Mouse (Mus musculus) CH12.LX (cell line): ENCODE measurements around the gene Vdr.

Experiments used
- CTCF ChIP-seq, 2 experiments: IDR thresholded peaks in 1 of 2; conservative IDR thresholded peaks in 1 of 2; 2 replicates each; pipeline ENCODE4 v1.5.1; 2011 to 2012; ENCODE audit warnings: low read depth in 2 of 2, low read length in 2 of 2, improper control_type of control experiment in 1 of 2, inconsistent platforms in 1 of 2, mild to moderate bottlenecking in 1 of 2, moderate library complexity in 1 of 2
- E2F4 ChIP-seq: IDR thresholded peaks from 2 replicates; pipeline ENCODE4 v1.6.1; 2011; ENCODE audit warnings: low read depth, low read length, improper control_type of control experiment; ENCODE audit not compliant: insufficient replicate concordance
- ELF1 ChIP-seq: IDR thresholded peaks from 2 replicates; pipeline ENCODE4 v1.6.1; 2014; ENCODE audit warnings: low read depth, mild to moderate bottlenecking, inconsistent platforms, low read length, improper control_type of control experiment
- EP300 ChIP-seq: IDR thresholded peaks from 2 replicates; pipeline ENCODE4 v1.6.1; 2011; ENCODE audit warnings: low read length, improper control_type of control experiment
- KAT2A ChIP-seq: IDR thresholded peaks from 2 replicates; pipeline ENCODE4 v1.6.1; 2012; ENCODE audit warnings: low read length, improper control_type of control experiment, inconsistent platforms; ENCODE audit not compliant: insufficient replicate concordance
- MAFK ChIP-seq: IDR thresholded peaks from 2 replicates; pipeline ENCODE4 v1.6.1; 2011; ENCODE audit warnings: low read length, improper control_type of control experiment; ENCODE audit not compliant: insufficient replicate concordance
- MAZ ChIP-seq: IDR thresholded peaks from 2 replicates; pipeline ENCODE4 v1.6.1; 2012; ENCODE audit warnings: low read depth, mild to moderate bottlenecking, inconsistent platforms, low read length, improper control_type of control experiment, moderate library complexity
- MXI1 ChIP-seq: IDR thresholded peaks from 2 replicates; pipeline ENCODE4 v1.6.1; 2011; ENCODE audit warnings: mild to moderate bottlenecking, low read depth, low read length, improper control_type of control experiment
- MYC ChIP-seq: IDR thresholded peaks from 2 replicates; pipeline ENCODE4 v1.6.1; 2011; ENCODE audit warnings: low read depth, mild to moderate bottlenecking, improper control_type of control experiment, low read length
- PAX5 ChIP-seq: IDR thresholded peaks from 2 replicates; pipeline ENCODE4 v1.6.1; 2012; ENCODE audit warnings: low read length, inconsistent platforms, mixed read lengths
- POLR2A ChIP-seq: IDR thresholded peaks from 2 replicates; pipeline ENCODE4 v1.6.1; 2011; ENCODE audit warnings: low read depth, mild to moderate bottlenecking, improper control_type of control experiment, low read length
- POLR2AphosphoS2 ChIP-seq: IDR thresholded peaks from 2 replicates; pipeline ENCODE4 v1.6.1; 2011; ENCODE audit warnings: low read depth, low read length, improper control_type of control experiment
- TCF12 ChIP-seq: IDR thresholded peaks from 2 replicates; pipeline ENCODE4 v1.6.1; 2014; ENCODE audit warnings: low read depth, mild to moderate bottlenecking, inconsistent platforms, low read length, improper control_type of control experiment
- ZMIZ1 ChIP-seq: IDR thresholded peaks from 2 replicates; pipeline ENCODE4 v1.6.1; 2012; ENCODE audit warnings: low read depth, mild to moderate bottlenecking, inconsistent platforms, low read length, improper control_type of control experiment

DNA sequence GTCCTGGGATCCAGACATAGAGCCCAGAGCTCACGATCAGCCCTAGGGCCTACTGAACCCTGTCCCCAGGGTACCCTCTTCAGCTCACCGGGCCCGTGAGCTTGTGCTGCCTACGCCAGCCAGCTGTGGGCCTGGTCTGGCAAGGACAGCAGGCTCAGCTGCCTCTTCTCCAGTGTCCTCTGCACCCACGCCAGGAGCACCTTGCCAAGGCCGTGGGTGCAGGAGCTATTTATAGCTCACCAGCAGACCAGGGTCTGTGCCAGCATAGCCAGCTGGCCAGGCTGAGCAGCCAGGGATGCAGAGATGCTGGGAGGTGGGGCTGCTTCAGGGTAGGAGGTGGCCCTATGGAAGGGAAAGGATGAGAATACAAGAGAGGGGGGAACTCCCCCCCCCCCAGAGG is 98.3 kb downstream of the Vdr start:
- TF ChIP-seq POLR2AphosphoS2, result no peak
- TF ChIP-seq EP300, result no peak
- TF ChIP-seq POLR2A, result no peak
- TF ChIP-seq CTCF (conservative IDR thresholded peaks at IDR 0.05 in 1 of 2, IDR thresholded peaks at IDR 0.05 in 1 of 2; ENCODE audit: low read depth in 2 of 2, low read length in 2 of 2), result no peak
- TF ChIP-seq MAFK, result no peak
- TF ChIP-seq MYC, result no peak
- TF ChIP-seq MAZ, result no peak
- TF ChIP-seq MXI1, result no peak
- no peak for TF ChIP-seq TCF12
- no peak for TF ChIP-seq PAX5
- TF ChIP-seq ELF1, result no peak
- no peak for TF ChIP-seq ZMIZ1
- TF ChIP-seq E2F4, result no peak
- TF ChIP-seq KAT2A, result no peak
